Mouse (Mus musculus): ENCODE measurements around the gene Trappc5.
A peak's percentile ranks its signal among the peaks of the same experiment; 100 is the strongest.

Gene Trappc5

GRCm38 (mm10) chr8:3676131-3676992, at the start of gene Trappc5:
Gene Trappc5, plus strand, starts transcription at chr8:3676299.
- DNase-seq (ENCODE audit: low spot score in 2 of 2), result peak; percentile 87 to 94

- DNase-seq (ENCODE audit: low spot score in 2 of 2), result no peak
Observed at GRCm38 (mm10) chr8:3626971-3627370, 49.1 kb upstream of the Trappc5 start.

GRCm38 (mm10) chr8:3628014-3628413, 48.1 kb upstream of the Trappc5 start:
- DNase-seq (ENCODE audit: low spot score in 2 of 2), result no peak

- DNase-seq (ENCODE audit: low spot score in 2 of 2), result peak in 1 of 2 experiments; percentile 65
Observed at GRCm38 (mm10) chr8:3630647-3631477, 45.2 kb upstream of the Trappc5 start, which contains the start of gene Stxbp2. Gene Stxbp2, plus strand, starts transcription at chr8:3630955.

GRCm38 (mm10) chr8:3631478-3631875, 44.6 kb upstream of the Trappc5 start:
- DNase-seq (ENCODE audit: low spot score in 2 of 2), result no peak

GRCm38 (mm10) chr8:3645804-3646203, 30.3 kb upstream of the Trappc5 start:
- no peak for DNase-seq (ENCODE audit: low spot score in 2 of 2)

- no peak for DNase-seq (ENCODE audit: low spot score in 2 of 2)
Observed at GRCm38 (mm10) chr8:3646824-3647531, 29.1 kb upstream of the Trappc5 start.

GRCm38 (mm10) chr8:3647561-3647960, 28.5 kb upstream of the Trappc5 start:
- DNase-seq (ENCODE audit: low spot score in 2 of 2), result no peak

GRCm38 (mm10) chr8:3648268-3648667, 27.8 kb upstream of the Trappc5 start:
- DNase-seq (ENCODE audit: low spot score in 2 of 2), result no peak

- DNase-seq (ENCODE audit: low spot score in 2 of 2), result no peak
Observed at GRCm38 (mm10) chr8:3648990-3649389, 27.1 kb upstream of the Trappc5 start.

GRCm38 (mm10) chr8:3652845-3653244, 23.3 kb upstream of the Trappc5 start:
- no peak for DNase-seq (ENCODE audit: low spot score in 2 of 2)

- no peak for DNase-seq (ENCODE audit: low spot score in 2 of 2)
Observed at GRCm38 (mm10) chr8:3654726-3655508, 21.2 kb upstream of the Trappc5 start.

- DNase-seq (ENCODE audit: low spot score in 2 of 2), result no peak
Observed at GRCm38 (mm10) chr8:3655526-3655925, 20.6 kb upstream of the Trappc5 start, which contains the start of gene Retn. Gene Retn, plus strand, starts transcription at chr8:3655770.

GRCm38 (mm10) chr8:3656725-3657381, 19.2 kb upstream of the Trappc5 start:
- DNase-seq (ENCODE audit: low spot score in 2 of 2), result peak; percentile 48 to 58

GRCm38 (mm10) chr8:3660889-3661288, 15.2 kb upstream of the Trappc5 start:
- no peak for DNase-seq (ENCODE audit: low spot score in 2 of 2)

GRCm38 (mm10) chr8:3664405-3664804, 11.7 kb upstream of the Trappc5 start:
- no peak for DNase-seq (ENCODE audit: low spot score in 2 of 2)

- DNase-seq (ENCODE audit: low spot score in 2 of 2), result no peak
Observed at GRCm38 (mm10) chr8:3665507-3665906, 10.6 kb upstream of the Trappc5 start, which contains the start of gene Mcemp1. Gene Mcemp1, plus strand, starts transcription at chr8:3665754.

GRCm38 (mm10) chr8:3670388-3670787, 5.7 kb upstream of the Trappc5 start:
- no peak for DNase-seq (ENCODE audit: low spot score in 2 of 2)

- peak; percentile 72 to 84 for DNase-seq (ENCODE audit: low spot score in 2 of 2)
Observed at GRCm38 (mm10) chr8:3671980-3672491, 4.1 kb upstream of the Trappc5 start, which contains the start of gene Fcor. Gene Fcor, minus strand, starts transcription at chr8:3672362.

- no peak for DNase-seq (ENCODE audit: low spot score in 2 of 2)
Observed at GRCm38 (mm10) chr8:3674671-3675070, 1.4 kb upstream of the Trappc5 start.

Measured in frontal cortex, postnatal 10 days (tissue).